8 mouse cellular contexts compared by ENCODE assay signal in genomic region chr11:46054911-46055895, GRCm38 (mm10). TPM values are rescaled to one million over a fixed set of nuclear protein-coding genes. Genes with fewer than 3 reads are reported as not detected.
DNase-seq lines count a peak whose midpoint lies in the region; ATAC-seq and TF ChIP-seq lines count a peak whose summit lies in the region.

No protein-coding gene starts in this region.

- peak overlapping the region; percentile 80; the same call in 1 of the 2 replicates for H3K9ac ChIP-seq in lung, embryonic 15.5 days
- peak overlapping the region; percentile 89; the same call in 1 of the 2 replicates for H3K9ac ChIP-seq in limb, embryonic 13.5 days
- 0 out of 2 replicates have a peak overlapping the region, but pooled peaks have one; percentile 80 for H3K9ac ChIP-seq in stomach, embryonic 15.5 days

- no peaks in the 10 kb centered on the region for H3K36me3 ChIP-seq in lung, embryonic 15.5 days
- H3K36me3 ChIP-seq in limb, embryonic 13.5 days: 0 out of 2 replicates have a peak, but pooled peaks cover 3% of the 10 kb centered on the region
- H3K36me3 ChIP-seq in stomach, embryonic 15.5 days: no peaks in the 10 kb centered on the region

- ATAC-seq in lung, embryonic 15.5 days (ENCODE audit: borderline replicate concordance, extremely low read depth, low FRiP score, low TSS enrichment): peak; percentile 28
- peak; percentile 42 for ATAC-seq in limb, embryonic 13.5 days (ENCODE audit: low FRiP score, low read depth)
- peak; percentile 11; the same call in 1 of the 2 replicates for ATAC-seq in stomach, embryonic 15.5 days (ENCODE audit: insufficient read depth, low FRiP score, low read depth)

- H3K9me3 ChIP-seq in lung, embryonic 15.5 days: no peaks in the 10 kb centered on the region
- no peaks in the 10 kb centered on the region for H3K9me3 ChIP-seq in limb, embryonic 13.5 days
- no peaks in the 10 kb centered on the region for H3K9me3 ChIP-seq in stomach, embryonic 15.5 days

- no peak for DNase-seq in lung, postnatal 4 days
- no peak for DNase-seq in cerebellum, adult 9-10 months
- no peak for DNase-seq in right cerebral cortex, postnatal 36 days (ENCODE audit: low spot score in 2 of 2)
- DNase-seq in cerebellum, adult 9-11 months: no peak

- TF ChIP-seq POLR2A in embryonic fibroblast, embryonic 13.5 days (IDR thresholded peaks at IDR 0.05; ENCODE audit: low read depth, low read length): no peak

- peak overlapping the region; percentile 75 for H3K4me3 ChIP-seq in lung, embryonic 15.5 days
- H3K4me3 ChIP-seq in embryonic fibroblast, embryonic 13.5 days (ENCODE audit: insufficient read depth, low read length): peak overlapping the region; percentile 89; the same call in 1 of the 2 replicates
- H3K4me3 ChIP-seq in limb, embryonic 13.5 days: peak overlapping the region; percentile 68
- peak overlapping the region; percentile 68 for H3K4me3 ChIP-seq in stomach, embryonic 15.5 days (replicated peaks)

- H3K27ac ChIP-seq in lung, embryonic 15.5 days: peak overlapping the region; percentile 92
- H3K27ac ChIP-seq in embryonic fibroblast, embryonic 13.5 days (ENCODE audit: insufficient read depth, low read length): peak overlapping the region; percentile 51; the same call in 1 of the 2 replicates
- peak overlapping the region; percentile 88 for H3K27ac ChIP-seq in limb, embryonic 13.5 days
- H3K27ac ChIP-seq in stomach, embryonic 15.5 days: peak overlapping the region; percentile 87

- H3K4me2 ChIP-seq in lung, embryonic 15.5 days: peak overlapping the region; percentile 60
- H3K4me2 ChIP-seq in limb, embryonic 13.5 days (replicated peaks): peak overlapping the region; percentile 85
- peak overlapping the region; percentile 66 for H3K4me2 ChIP-seq in stomach, embryonic 15.5 days

- WGBS in lung, embryonic 15.5 days: 18% methylated on average over 13 of the region's 13 CpGs
- WGBS in limb, embryonic 13.5 days: 19% methylated on average over 13 of the region's 13 CpGs
- 22% methylated on average over 13 of the region's 13 CpGs for WGBS in stomach, embryonic 15.5 days

- H3K4me1 ChIP-seq in lung, embryonic 15.5 days: peaks cover 20% of the 10 kb centered on the region
- peaks cover 8% of the 10 kb centered on the region; the same call in 1 of the 2 replicates for H3K4me1 ChIP-seq in embryonic fibroblast, embryonic 13.5 days (ENCODE audit: control insufficient read depth, insufficient read depth, low read length)
- peaks cover 29% of the 10 kb centered on the region for H3K4me1 ChIP-seq in limb, embryonic 13.5 days
- H3K4me1 ChIP-seq in stomach, embryonic 15.5 days: 0 out of 2 replicates have a peak, but pooled peaks cover 4% of the 10 kb centered on the region

- no peaks in the 10 kb centered on the region for H3K27me3 ChIP-seq in lung, embryonic 15.5 days
- no peaks in the 10 kb centered on the region for H3K27me3 ChIP-seq in limb, embryonic 13.5 days
- no peaks in the 10 kb centered on the region for H3K27me3 ChIP-seq in stomach, embryonic 15.5 days (replicated peaks)

- TF ChIP-seq CTCF in embryonic fibroblast, embryonic 13.5 days (IDR thresholded peaks at IDR 0.05; ENCODE audit: borderline replicate concordance, insufficient read depth, low read length): no peak

RNA-seq across cellular contexts. Expression of gene Adam19, which starts 0.6 kb away (rescaled TPM):
- polyA plus RNA-seq in lung, embryonic 15.5 days (2015; fragmentation: Nextera tagmentation; extraction: Ambion mirVana): 22.5 and 23.4 TPM in 2 replicates
- polyA plus RNA-seq in embryonic fibroblast, embryonic 13.5 days (2011; ENCODE audit: insufficient read length, low read depth, missing spikeins): 91.6 and 111 TPM in 2 replicates
- 15.6 and 16.4 TPM in 2 replicates for polyA plus RNA-seq in limb, embryonic 13.5 days (2015; fragmentation: Nextera tagmentation; extraction: Ambion mirVana)
- polyA plus RNA-seq in stomach, embryonic 15.5 days (2015; fragmentation: Nextera tagmentation; extraction: Ambion mirVana): 17.1 and 20.4 TPM in 2 replicates

RNA-seq across cellular contexts. Expression of gene Gm12166, which starts 3.1 kb away (rescaled TPM):
- 4.5 and 4.7 TPM in 2 replicates for polyA plus RNA-seq in lung, embryonic 15.5 days (2015; fragmentation: Nextera tagmentation; extraction: Ambion mirVana)
- 3.0 and 15.8 TPM in 2 replicates for polyA plus RNA-seq in embryonic fibroblast, embryonic 13.5 days (2011; ENCODE audit: insufficient read length, low read depth, missing spikeins)
- polyA plus RNA-seq in limb, embryonic 13.5 days (2015; fragmentation: Nextera tagmentation; extraction: Ambion mirVana): 2.4 and 5.4 TPM in 2 replicates
- 5.5 and 11.1 TPM in 2 replicates for polyA plus RNA-seq in stomach, embryonic 15.5 days (2015; fragmentation: Nextera tagmentation; extraction: Ambion mirVana)
